Mouse (Mus musculus): Measurements from ENCODE around the gene Dclk1.

DNA sequence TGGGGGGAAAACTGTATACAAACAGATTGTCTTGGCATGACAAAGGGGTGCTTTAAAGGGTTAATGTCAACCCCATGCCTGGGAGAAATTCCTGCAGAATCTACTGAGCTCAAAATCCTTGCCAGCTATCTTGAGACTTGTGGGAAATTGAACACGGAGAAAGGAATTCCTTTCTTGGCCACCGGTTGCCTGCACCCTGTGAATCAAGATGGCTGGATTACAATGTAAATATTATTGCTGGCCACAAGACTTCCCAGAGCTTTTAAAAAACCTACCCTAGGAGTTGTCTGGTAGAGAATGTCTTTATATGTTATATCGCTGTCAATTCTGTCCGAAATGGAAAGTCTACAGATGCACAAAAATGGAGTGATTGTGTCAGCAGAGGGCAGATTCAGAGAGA lies 28.4 kb upstream of the Dclk1 start:
- TF ChIP-seq CTCF (IDR thresholded peaks at IDR 0.05; ENCODE audit: control insufficient read depth, insufficient read depth, insufficient replicate concordance, low read depth, low read length), result no peak
- no peak for TF ChIP-seq POLR2A (IDR thresholded peaks at IDR 0.05; ENCODE audit: control insufficient read depth, low read depth, low read length)
